Mouse (Mus musculus): ENCODE results near the gene Pcyox1. TPM values are rescaled to one million over a fixed set of nuclear protein-coding genes. Genes with fewer than 3 reads are reported as not detected.

Gene Pcyox1
- total RNA-seq, 2 experiments from 2014 or later: 114 TPM

Other genes starting within 250 kb of the Pcyox1 start
- 10 to 100 TPM; 18.4 to 26.0 TPM for gene Tgfa, start 201.9 kb downstream of the Pcyox1 start, total RNA-seq (2021)
- 10 to 100 TPM; 34.0 to 34.6 TPM for gene Fam136a, start 31.5 kb downstream of the Pcyox1 start, total RNA-seq (2021)
- gene Snrpg, start 25.9 kb downstream of the Pcyox1 start, total RNA-seq (2021): 10 to 100 TPM; 66.9 to 87.6 TPM
- 100 to 1,000 TPM; 125 to 127 TPM for gene Tia1, start 7.1 kb upstream of the Pcyox1 start, total RNA-seq (2021)
- gene Gm44790, start 29.5 kb upstream of the Pcyox1 start, total RNA-seq (2021): under 1 TPM in 1 of 2 experiments, not detected in 1; 0.59 TPM
- 10 to 100 TPM; 13.5 to 14.7 TPM for gene C87436, start 41.2 kb upstream of the Pcyox1 start, total RNA-seq (2021)
- gene Pcbp1, start 129.2 kb upstream of the Pcyox1 start, total RNA-seq (2021): 100 to 1,000 TPM; 175 to 177 TPM
- gene Asprv1, start 231.0 kb upstream of the Pcyox1 start, total RNA-seq (2021): 1 to 10 TPM; 1.3 to 1.7 TPM